Mouse (Mus musculus) embryonic facial prominence, embryonic 14.5 days (tissue): ENCODE results near the gene Ube2g2. TPM values are rescaled to one million over a fixed set of nuclear protein-coding genes. Genes with fewer than 3 reads are reported as not detected.

Experiments
- ATAC-seq: fragments of 200-750 bp; cut with Nextera tagmentation; 2 replicates; pipeline ENCODE4 v1.8.0; 2017; ENCODE audit warnings: low read depth, moderate number of reproducible peaks, moderate TSS enrichment
- DNase-seq: peaks from one replicate; pipeline ENCODE4 v3.0.0-alpha.2; 2015; ENCODE audit warnings: low spot score
- H3K27ac ChIP-seq: fragments of 300-500 bp; sonication (generic); replicated peaks from 2 replicates; pipeline ENCODE4 v1.5.1; 2014; ENCODE audit warnings: low read depth, mild to moderate bottlenecking, low read length, moderate library complexity
- H3K27me3 ChIP-seq: fragments of 300-500 bp; sonication (generic); replicated peaks from 2 replicates; pipeline ENCODE4 v1.6.1; 2014; ENCODE audit warnings: low read length; ENCODE audit not compliant: control insufficient read depth, insufficient read depth
- H3K36me3 ChIP-seq: fragments of 300-500 bp; sonication (generic); 2 replicates; pipeline ENCODE4 v1.6.1; 2014; ENCODE audit warnings: low read length, mixed read lengths; ENCODE audit not compliant: control insufficient read depth, insufficient read depth
- H3K4me1 ChIP-seq: fragments of 300-500 bp; sonication (generic); 2 replicates; pipeline ENCODE4 v1.6.1; 2014; ENCODE audit warnings: antibody characterized with exemption, low read length; ENCODE audit not compliant: control insufficient read depth, insufficient read depth
- H3K4me2 ChIP-seq: fragments of 300-500 bp; sonication (generic); 2 replicates; pipeline ENCODE4 v1.6.1; 2014; ENCODE audit warnings: low read depth, mild to moderate bottlenecking, low read length, moderate library complexity, mixed read lengths
- H3K4me3 ChIP-seq: fragments of 300-500 bp; sonication (generic); 2 replicates; pipeline ENCODE4 v1.5.1; 2014; ENCODE audit warnings: low read depth, mild to moderate bottlenecking, low read length
- H3K9ac ChIP-seq: fragments of 300-500 bp; sonication (generic); 2 replicates; pipeline ENCODE4 v1.6.1; 2014; ENCODE audit warnings: low read depth, mild to moderate bottlenecking, low read length, moderate library complexity, mixed read lengths
- H3K9me3 ChIP-seq: fragments of 300-500 bp; sonication (generic); 2 replicates; pipeline ENCODE4 v1.6.1; 2016; ENCODE audit warnings: low read length; ENCODE audit not compliant: control insufficient read depth
- WGBS: fragments of 180-500 bp; shearing (Covaris S2); extraction: QIAGEN DNeasy Blood & Tissue Kit; methylation state at CpG from one replicate; pipeline ENCODE4 v1.1.7; 2014; 5-methylcytosine and 5-hydroxymethylcytosine counted together
- polyA plus RNA-seq: library from polyadenylated mRNA; unstranded; fragments of >200 nt; fragmentation: Nextera tagmentation; extraction: Ambion mirVana; gene quantifications from 2 replicates; pipeline ENCODE4 v1.2.1, GENCODE M21; 2014

Gene Ube2g2
- polyA plus RNA-seq, 1 experiment from 2014 or later = 66.1 TPM

- Histone ChIP-seq H3K4me2 (no peak overlapping the region), H3K27ac (no peak overlapping the region), H3K9ac (no peak overlapping the region), H3K4me3 (no peak overlapping the region), H3K27me3 (no peaks in the 10 kb centered on the region), H3K4me1 (peaks cover 15% of the 10 kb centered on the region; the same call in 1 of the 2 replicates), H3K36me3 (peaks cover 11% of the 10 kb centered on the region; the same call in 1 of the 2 replicates), H3K9me3 (no peaks in the 10 kb centered on the region)
- DNase-seq (no peak), ATAC-seq (no peak)
- WGBS = 90% methylated on average over 6 of the region's 6 CpGs
Observed at GRCm38 (mm10) chr10:77604111-77604510, 18.0 kb upstream of the Ube2g2 start.

- no peak for DNase-seq
- no peaks in the 10 kb centered on the region for H3K27me3 ChIP-seq
- H3K9me3 ChIP-seq = no peaks in the 10 kb centered on the region
- no peak overlapping the region for H3K4me2 ChIP-seq
- peak overlapping the region; percentile 97; the same call in 1 of the 2 replicates for H3K27ac ChIP-seq
- WGBS = 72% methylated on average over 5 of the region's 5 CpGs
- H3K4me1 ChIP-seq = peaks cover 15% of the 10 kb centered on the region; the same call in 1 of the 2 replicates
- no peak overlapping the region for H3K4me3 ChIP-seq
- no peak for ATAC-seq
- peaks cover 16% of the 10 kb centered on the region for H3K36me3 ChIP-seq
- no peak overlapping the region for H3K9ac ChIP-seq
Observed at GRCm38 (mm10) chr10:77604958-77605357, 17.1 kb upstream of the Ube2g2 start.

GRCm38 (mm10) chr10:77605368-77605767 is 16.7 kb upstream of the Ube2g2 start:
- peaks cover 20% of the 10 kb centered on the region for H3K36me3 ChIP-seq
- peaks cover 15% of the 10 kb centered on the region; the same call in 1 of the 2 replicates for H3K4me1 ChIP-seq
- no peaks in the 10 kb centered on the region for H3K9me3 ChIP-seq
- DNase-seq (no peak), ATAC-seq (0 out of 2 replicates have a peak, but pooled peaks have one; percentile 14)
- H3K4me3 ChIP-seq = peak overlapping the region; percentile 66
- H3K9ac ChIP-seq = peak overlapping the region; percentile 89
- 41% methylated on average over 1 of the region's 1 CpGs for WGBS
- peak overlapping the region; percentile 75 for H3K4me2 ChIP-seq
- peak overlapping the region; percentile 97 for H3K27ac ChIP-seq
- H3K27me3 ChIP-seq = no peaks in the 10 kb centered on the region

- ATAC-seq = peak; percentile 84
Observed at GRCm38 (mm10) chr10:77605908-77606826, 15.9 kb upstream of the Ube2g2 start, which contains the start of the genes Sumo3 and Gm49325. Gene Sumo3 (plus strand): TSS chr10:77606097. Gene Gm49325 (plus strand): TSS chr10:77606197.

GRCm38 (mm10) chr10:77606855-77607254 is 15.2 kb upstream of the Ube2g2 start:
- H3K4me3 ChIP-seq = peak overlapping the region; percentile 66
- WGBS = 47% methylated on average over 7 of the region's 7 CpGs
- ATAC-seq = peak; percentile 5

More at GRCm38 (mm10) chr10:77605908-77606826, 15.9 kb upstream of the Ube2g2 start, which contains the start of the genes Sumo3 and Gm49325:
- 7% methylated on average over 30 of the region's 119 CpGs for WGBS
- peak within 1 kb of the TSS; percentile 66 for H3K4me3 ChIP-seq
- DNase-seq = peak; percentile 94
- no peaks in the 10 kb centered on the region for H3K9me3 ChIP-seq
- peaks cover 28% of the 10 kb centered on the region for H3K36me3 ChIP-seq
- peak within 1 kb of the TSS; percentile 89 for H3K9ac ChIP-seq
- peak within 1 kb of the TSS; percentile 75 for H3K4me2 ChIP-seq
- peaks cover 15% of the 10 kb centered on the region; the same call in 1 of the 2 replicates for H3K4me1 ChIP-seq
- H3K27me3 ChIP-seq = no peaks in the 10 kb centered on the region
- H3K27ac ChIP-seq = peak within 1 kb of the TSS; percentile 97

GRCm38 (mm10) chr10:77607441-77607840 is 14.6 kb upstream of the Ube2g2 start:
- H3K27ac ChIP-seq = no peak overlapping the region; the same call in 1 of the 2 replicates
- peak overlapping the region; percentile 89 for H3K9ac ChIP-seq
- H3K36me3 ChIP-seq = peaks cover 40% of the 10 kb centered on the region
- peak overlapping the region; percentile 75 for H3K4me2 ChIP-seq
- DNase-seq (no peak), ATAC-seq (no peak)
- 68% methylated on average over 5 of the region's 5 CpGs for WGBS
- H3K4me3 ChIP-seq = peak overlapping the region; percentile 66
- H3K27me3 ChIP-seq = no peaks in the 10 kb centered on the region
- H3K9me3 ChIP-seq = no peaks in the 10 kb centered on the region
- peaks cover 15% of the 10 kb centered on the region; the same call in 1 of the 2 replicates for H3K4me1 ChIP-seq

More at GRCm38 (mm10) chr10:77606855-77607254, 15.2 kb upstream of the Ube2g2 start:
- Histone ChIP-seq H3K9me3 (no peaks in the 10 kb centered on the region), H3K27me3 (no peaks in the 10 kb centered on the region), H3K36me3 (peaks cover 34% of the 10 kb centered on the region), H3K4me2 (peak overlapping the region; percentile 75), H3K4me1 (peaks cover 15% of the 10 kb centered on the region; the same call in 1 of the 2 replicates), H3K9ac (peak overlapping the region; percentile 89), H3K27ac (peak overlapping the region; percentile 97)
- no peak for DNase-seq

- WGBS = 93% methylated on average over 8 of the region's 8 CpGs
- H3K4me1 ChIP-seq = peaks cover 15% of the 10 kb centered on the region; the same call in 1 of the 2 replicates
Observed at GRCm38 (mm10) chr10:77608589-77608988, 13.5 kb upstream of the Ube2g2 start.

GRCm38 (mm10) chr10:77610221-77610961 is 11.7 kb upstream of the Ube2g2 start:
- peaks cover 15% of the 10 kb centered on the region; the same call in 1 of the 2 replicates for H3K4me1 ChIP-seq
- H3K9me3 ChIP-seq = no peaks in the 10 kb centered on the region
- 87% methylated on average over 8 of the region's 8 CpGs for WGBS
- no peak for DNase-seq
- no peaks in the 10 kb centered on the region for H3K27me3 ChIP-seq
- ATAC-seq = no peak
- H3K4me3 ChIP-seq = no peak overlapping the region
- no peak overlapping the region for H3K4me2 ChIP-seq
- H3K9ac ChIP-seq = no peak overlapping the region
- H3K27ac ChIP-seq = no peak overlapping the region
- H3K36me3 ChIP-seq = peaks cover 70% of the 10 kb centered on the region

More at GRCm38 (mm10) chr10:77608589-77608988, 13.5 kb upstream of the Ube2g2 start:
- peaks cover 52% of the 10 kb centered on the region for H3K36me3 ChIP-seq
- H3K4me2 ChIP-seq = no peak overlapping the region
- no peaks in the 10 kb centered on the region for H3K9me3 ChIP-seq
- no peak overlapping the region for H3K4me3 ChIP-seq
- DNase-seq (no peak), ATAC-seq (no peak)
- no peak overlapping the region for H3K9ac ChIP-seq
- no peaks in the 10 kb centered on the region for H3K27me3 ChIP-seq
- no peak overlapping the region for H3K27ac ChIP-seq
